ENCODE assay signal across 25 mouse cellular contexts in the genomic region with DNA sequence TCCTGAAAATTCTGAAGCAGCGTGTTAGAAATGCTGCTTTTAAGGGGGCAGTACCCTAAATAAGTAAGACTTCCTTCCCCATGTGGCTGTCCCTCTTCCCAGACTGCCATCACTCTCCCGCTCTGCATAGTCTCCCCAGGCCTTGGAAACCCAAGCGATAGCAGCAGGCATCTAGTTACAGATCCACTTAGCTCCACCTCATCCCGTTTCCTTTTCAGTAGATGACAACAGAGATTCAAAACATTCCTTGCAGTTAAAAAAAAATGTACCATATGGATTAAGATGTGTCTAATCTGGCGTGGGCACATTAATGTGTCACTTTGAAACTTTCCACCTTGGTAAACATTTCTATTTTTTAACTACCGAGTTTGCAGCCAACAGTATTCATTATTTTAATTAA. TPM values are rescaled to one million over a fixed set of nuclear protein-coding genes. Genes with fewer than 3 reads are reported as not detected.
DNase-seq lines count a peak whose midpoint lies in the region; ATAC-seq and TF ChIP-seq lines count a peak whose summit lies in the region.
"Had no signal": no experiment of that assay in that cellular context is flagged by ENCODE, and none has a peak within 500 bp of the region (broad histone marks: within the 10 kb centered on the region; RNA-seq: fewer than 3 reads in every experiment).

No protein-coding gene starts in this region.

- H3K36me3 ChIP-seq in embryonic facial prominence, embryonic 11.5 days (replicated peaks; ENCODE audit: control insufficient read depth, insufficient read depth, low read depth, low read length), result no peaks in the 10 kb centered on the region
- H3K36me3 ChIP-seq in embryonic facial prominence, embryonic 10.5 days (replicated peaks), result no peaks in the 10 kb centered on the region
- no peaks in the 10 kb centered on the region for H3K36me3 ChIP-seq in hindbrain, embryonic 13.5 days
- H3K36me3 ChIP-seq in hindbrain, postnatal 0 days (ENCODE audit: insufficient read depth, low read length), result no peaks in the 10 kb centered on the region
- H3K36me3 ChIP-seq: embryonic facial prominence, embryonic 13.5 days; G1E; heart, embryonic 10.5 days; heart, embryonic 15.5 days; hindbrain, embryonic 10.5 days; hindbrain, embryonic 15.5 days had no signal

- no peak for TF ChIP-seq CTCF in gastrocnemius, adult 2 months (IDR thresholded peaks at IDR 0.05)
- TF ChIP-seq CTCF in hindbrain, postnatal 0 days (IDR thresholded peaks at IDR 0.05; ENCODE audit: low read depth), result no peak

- no peak overlapping the region for H3K9ac ChIP-seq in embryonic facial prominence, embryonic 11.5 days (replicated peaks; ENCODE audit: low read length)
- no peak overlapping the region for H3K9ac ChIP-seq in hindbrain, embryonic 13.5 days
- no peak overlapping the region for H3K9ac ChIP-seq in hindbrain, postnatal 0 days (replicated peaks; ENCODE audit: low read length)
- H3K9ac ChIP-seq: embryonic facial prominence, embryonic 13.5 days; heart, embryonic 15.5 days; hindbrain, embryonic 15.5 days had no signal

- no peak overlapping the region for H3K27ac ChIP-seq in embryonic facial prominence, embryonic 11.5 days (replicated peaks; ENCODE audit: low read depth, low read length)
- H3K27ac ChIP-seq in embryonic facial prominence, embryonic 10.5 days (replicated peaks), result no peak overlapping the region
- H3K27ac ChIP-seq in gastrocnemius, adult 2 months, result peak overlapping the region; percentile 12; the same call in 1 of the 2 replicates
- peak overlapping the region; percentile 30; the same call in 1 of the 2 replicates for H3K27ac ChIP-seq in hindbrain, embryonic 13.5 days
- no peak overlapping the region for H3K27ac ChIP-seq in hindbrain, postnatal 0 days
- H3K27ac ChIP-seq: embryonic facial prominence, embryonic 13.5 days; heart, embryonic 10.5 days; heart, embryonic 15.5 days; hindbrain, embryonic 10.5 days had no signal

- no peak overlapping the region for H3K4me2 ChIP-seq in embryonic facial prominence, embryonic 11.5 days (ENCODE audit: low read depth, low read length)
- H3K4me2 ChIP-seq in hindbrain, embryonic 13.5 days, result no peak overlapping the region
- no peak overlapping the region for H3K4me2 ChIP-seq in hindbrain, postnatal 0 days (ENCODE audit: low read depth, low read length)
- H3K4me2 ChIP-seq: embryonic facial prominence, embryonic 13.5 days; heart, embryonic 15.5 days; hindbrain, embryonic 15.5 days had no signal

- WGBS in embryonic facial prominence, embryonic 11.5 days, result 49% methylated on average over 6 of the region's 6 CpGs
- 58% methylated on average over 6 of the region's 6 CpGs for WGBS in embryonic facial prominence, embryonic 10.5 days
- WGBS in hindbrain, embryonic 13.5 days, result 64% methylated on average over 6 of the region's 6 CpGs
- WGBS in hindbrain, postnatal 0 days, result 46% methylated on average over 6 of the region's 6 CpGs

- intact Hi-C loops in gastrocnemius, adult 2 months (cut with DNase I), result no loop called here
- intact Hi-C loops in gastrocnemius, postnatal 36 days (cut with DNase I), result no loop called here

- no peaks in the 10 kb centered on the region for H3K9me3 ChIP-seq in embryonic facial prominence, embryonic 11.5 days (replicated peaks; ENCODE audit: control insufficient read depth, low read length)
- no peaks in the 10 kb centered on the region for H3K9me3 ChIP-seq in embryonic facial prominence, embryonic 10.5 days
- H3K9me3 ChIP-seq in hindbrain, embryonic 13.5 days, result no peaks in the 10 kb centered on the region
- H3K9me3 ChIP-seq in hindbrain, postnatal 0 days (ENCODE audit: low read length), result no peaks in the 10 kb centered on the region
- H3K9me3 ChIP-seq: embryonic facial prominence, embryonic 13.5 days; G1E; heart, embryonic 10.5 days; heart, embryonic 15.5 days; hindbrain, embryonic 10.5 days; hindbrain, embryonic 15.5 days had no signal

- ATAC-seq in embryonic facial prominence, embryonic 11.5 days (replicated peaks; ENCODE audit: insufficient number of reproducible peaks, low FRiP score, low TSS enrichment, low read depth), result no peak
- ATAC-seq in hindbrain, embryonic 13.5 days (ENCODE audit: low FRiP score), result no peak
- no peak for ATAC-seq in hindbrain, postnatal 0 days
- ATAC-seq: CD4-positive, CD25-positive, alpha-beta regulatory T cell, adult 4 months; forebrain, embryonic 14.5 days; inflammation-experienced regulatory T-cells, adult 6 months; intestine, postnatal 0 days had no signal

- no peaks in the 10 kb centered on the region for H3K4me1 ChIP-seq in embryonic facial prominence, embryonic 11.5 days (ENCODE audit: control insufficient read depth, insufficient read depth, low read length)
- H3K4me1 ChIP-seq in embryonic facial prominence, embryonic 10.5 days, result peaks cover 6% of the 10 kb centered on the region
- H3K4me1 ChIP-seq in hindbrain, embryonic 13.5 days (replicated peaks), result peaks cover 18% of the 10 kb centered on the region
- H3K4me1 ChIP-seq in hindbrain, postnatal 0 days (ENCODE audit: insufficient read depth, low read length), result peaks cover 12% of the 10 kb centered on the region
- H3K4me1 ChIP-seq: embryonic facial prominence, embryonic 13.5 days; hindbrain, embryonic 10.5 days had no signal

- peak; percentile 9 for DNase-seq in embryonic facial prominence, embryonic 11.5 days (ENCODE audit: low spot score)
- no peak for DNase-seq in embryonic facial prominence, embryonic 10.5 days (ENCODE audit: low spot score)
- no peak for DNase-seq in gastrocnemius, adult 2 months
- DNase-seq in gastrocnemius, postnatal 36 days, result no peak
- no peak for DNase-seq in hindbrain, postnatal 0 days (ENCODE audit: low spot score)
- DNase-seq in kidney, postnatal 10 days, result peak; percentile 22
- DNase-seq in kidney, adult 9 months, result no peak
- DNase-seq: adrenal gland, adult 8-10 months; adrenal gland, postnatal 36 days; B cell, adult 2 months; cerebellum, adult 11 months; cerebellum, adult 8-10 months; cerebellum, postnatal 14 days; embryo, embryonic 11 days had no signal

- H3K4me3 ChIP-seq in embryonic facial prominence, embryonic 11.5 days (ENCODE audit: low read depth, low read length), result no peak overlapping the region
- no peak overlapping the region for H3K4me3 ChIP-seq in embryonic facial prominence, embryonic 10.5 days
- H3K4me3 ChIP-seq in gastrocnemius, adult 2 months, result no peak overlapping the region
- no peak overlapping the region for H3K4me3 ChIP-seq in hindbrain, embryonic 13.5 days
- no peak overlapping the region for H3K4me3 ChIP-seq in hindbrain, postnatal 0 days (ENCODE audit: low read length)
- H3K4me3 ChIP-seq: embryonic facial prominence, embryonic 13.5 days; heart, embryonic 10.5 days; heart, embryonic 15.5 days; hindbrain, embryonic 10.5 days; hindbrain, embryonic 15.5 days had no signal

- no peaks in the 10 kb centered on the region for H3K27me3 ChIP-seq in embryonic facial prominence, embryonic 11.5 days (ENCODE audit: control insufficient read depth, insufficient read depth, low read length)
- no peaks in the 10 kb centered on the region for H3K27me3 ChIP-seq in embryonic facial prominence, embryonic 10.5 days (replicated peaks; ENCODE audit: low read depth, poor library complexity, severe bottlenecking)
- no peaks in the 10 kb centered on the region for H3K27me3 ChIP-seq in hindbrain, embryonic 13.5 days
- no peaks in the 10 kb centered on the region for H3K27me3 ChIP-seq in hindbrain, postnatal 0 days (ENCODE audit: insufficient read depth, low read length)
- H3K27me3 ChIP-seq: embryonic facial prominence, embryonic 13.5 days; heart, embryonic 15.5 days; hindbrain, embryonic 15.5 days had no signal

RNA-seq across cellular contexts. Expression of a gene that starts 48.1 kb away (rescaled TPM):
- 0.52 and 0.81 TPM in 2 replicates for polyA plus RNA-seq in embryonic facial prominence, embryonic 11.5 days (2014; fragmentation: Nextera tagmentation; extraction: Ambion mirVana)
- 0.31 TPM in 2 replicates for polyA plus RNA-seq in embryonic facial prominence, embryonic 10.5 days (2016; fragmentation: Nextera tagmentation; extraction: Ambion mirVana)
- 1 to 10 TPM in 1 of 2 experiments, under 1 TPM in 1; 0.74 to 1.7 TPM for total RNA-seq in gastrocnemius, adult 2 months (2021)
- under 1 TPM; 0.87 to 0.91 TPM for total RNA-seq in gastrocnemius, postnatal 36 days (2021)
- 7.3 and 7.7 TPM in 2 replicates for polyA plus RNA-seq in hindbrain, embryonic 13.5 days (2015; fragmentation: Nextera tagmentation; extraction: Ambion mirVana)
- total RNA-seq in hindbrain, postnatal 0 days (2014; rRNA removed), result 173 and 180 TPM in 2 replicates
- 13.8 and 15.5 TPM in 2 replicates for polyA plus RNA-seq in hindbrain, postnatal 0 days (2015; fragmentation: Nextera tagmentation; extraction: Ambion mirVana)
- polyA plus RNA-seq: CD4-positive, CD25-positive, alpha-beta regulatory T cell, adult 4 months; G1E had no signal

Comparison
In these comparisons a context has a peak if more than half of its experiments do, and no peak if none do; other contexts are left out.
1. DNase-seq: peak in embryonic facial prominence, embryonic 11.5 days (single experiment) and kidney, postnatal 10 days (single experiment); none in embryonic facial prominence, embryonic 10.5 days (single experiment), gastrocnemius, adult 2 months (single experiment), gastrocnemius, postnatal 36 days (0 of 2), hindbrain, postnatal 0 days (single experiment) and kidney, adult 9 months (single experiment).
2. H3K27ac ChIP-seq: peak in gastrocnemius, adult 2 months (single experiment) and hindbrain, embryonic 13.5 days (single experiment); none in embryonic facial prominence, embryonic 11.5 days (single experiment), embryonic facial prominence, embryonic 10.5 days (single experiment) and hindbrain, postnatal 0 days (single experiment).